Mouse (Mus musculus) cortical plate, adult 2 months (tissue): ENCODE data around the gene Naa40.

ENCODE experiments used
- CTCF ChIP-seq: fragments of 200-500 bp; IDR thresholded peaks from 2 replicates; pipeline ENCODE4 v1.5.1; 2011; ENCODE audit warnings: mild to moderate bottlenecking, control low read depth, low read length; ENCODE audit not compliant: insufficient read depth; ENCODE audit errors: extremely low read depth
- POLR2A ChIP-seq: fragments of 200-500 bp; IDR thresholded peaks from 2 replicates; pipeline ENCODE4 v1.6.1; 2011; ENCODE audit warnings: mild to moderate bottlenecking, low read length, control low read depth; ENCODE audit not compliant: insufficient read depth; ENCODE audit errors: extremely low read depth

DNA sequence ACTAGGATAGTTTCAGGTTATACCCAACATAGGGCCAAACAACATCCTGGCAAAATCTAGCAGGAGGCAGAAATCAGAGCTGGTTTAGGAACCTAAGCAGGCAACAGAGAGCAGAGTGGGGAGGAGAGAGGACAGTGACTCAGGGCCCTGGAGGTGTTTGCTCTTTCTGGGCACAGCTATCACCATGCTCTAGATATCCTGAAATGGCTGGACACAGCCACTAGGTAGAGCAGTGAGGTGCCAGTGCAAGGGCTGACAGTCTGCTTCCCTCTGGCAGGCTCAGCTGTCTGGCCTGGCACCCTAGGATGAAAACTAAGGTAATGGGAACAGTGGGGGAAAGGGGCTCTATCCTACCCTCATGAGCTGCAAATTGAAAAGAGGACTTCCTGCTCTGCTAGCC lies 17.5 kb downstream of the Naa40 start:
- TF ChIP-seq CTCF (no peak), POLR2A (no peak)
